Mouse (Mus musculus): Measurements from ENCODE around the gene E330034G19Rik.
A peak's percentile ranks its signal among the peaks of the same experiment; 100 is the strongest.
"Not testable (repeated sequence)": the region's sequence is repeated elsewhere in the genome, so short reads cannot be mapped to it uniquely, and the experiment has no call there.

E330034G19Rik gene

DNA sequence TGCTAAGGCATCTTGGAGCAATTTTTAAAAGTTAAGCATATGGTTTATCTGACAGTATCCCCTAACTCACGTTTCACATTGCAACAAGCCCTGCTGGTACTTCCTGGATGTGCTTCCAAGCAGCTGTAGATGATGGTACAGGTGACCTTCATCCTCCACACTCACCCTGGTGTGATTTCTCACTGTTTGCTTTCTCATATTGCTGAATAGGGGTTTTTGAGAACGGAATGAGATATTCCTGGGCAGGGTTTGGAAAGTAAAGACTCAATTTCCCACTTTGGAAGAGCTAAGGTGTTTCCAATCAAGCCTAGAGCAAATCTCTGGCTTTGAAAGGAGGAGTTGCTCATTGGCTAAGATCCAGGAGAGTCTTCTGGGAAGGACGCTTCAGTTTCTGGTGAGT lies at the start of gene E330034G19Rik:
Gene E330034G19Rik (plus strand): TSS at position 301 of the 400 bp plus-strand sequence.
- DNase-seq, result no peak

GRCm38 (mm10) chr14:24244330-24245176 lies 48.5 kb upstream of the E330034G19Rik start:
- DNase-seq, result no peak

DNA sequence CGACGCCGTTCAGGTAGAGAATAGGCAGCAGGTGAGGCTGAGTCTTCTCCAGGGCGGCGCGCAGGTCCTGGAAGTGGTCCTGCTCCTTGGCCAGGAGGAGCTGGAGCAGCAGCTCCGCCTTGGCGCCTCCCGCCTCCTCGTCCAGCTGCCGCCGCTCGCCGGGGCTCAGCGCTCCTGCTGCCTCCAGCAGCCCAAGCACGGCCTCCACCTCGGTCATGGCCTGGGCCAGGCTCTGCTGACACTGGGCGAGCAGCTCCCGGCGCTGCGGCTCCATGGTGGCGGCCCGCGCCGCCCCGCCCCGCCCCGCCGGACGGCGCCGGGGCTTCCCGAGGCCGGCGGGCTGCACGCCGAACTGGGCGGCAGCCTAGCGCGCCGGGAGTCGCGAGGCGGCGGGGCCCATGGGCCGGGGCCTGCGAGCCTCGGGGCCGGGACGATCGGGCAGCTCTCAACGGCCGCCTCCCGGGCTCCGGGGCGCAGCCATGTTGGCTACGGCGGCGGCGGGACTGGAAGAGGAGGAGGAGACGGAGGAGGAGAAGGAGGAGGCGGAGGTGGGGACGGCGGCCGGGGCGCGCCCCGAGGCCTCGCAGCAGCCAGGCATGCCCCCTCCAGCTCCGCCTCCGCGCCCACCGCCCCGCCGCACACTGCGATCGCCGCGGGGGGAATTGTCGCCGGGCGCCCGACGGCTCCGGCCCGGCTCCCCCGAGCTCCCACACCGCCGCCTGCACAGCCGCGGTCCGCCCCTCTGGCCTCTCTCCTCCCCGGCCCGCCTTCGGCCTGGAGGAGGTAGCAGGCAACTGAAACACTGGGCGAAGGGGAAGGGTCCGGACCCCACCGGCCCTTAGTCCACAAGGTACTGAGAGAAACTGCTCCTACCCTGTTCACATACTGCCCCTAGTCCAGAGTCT lies 47.6 kb upstream of the E330034G19Rik start, which contains the start of gene Dlg5:
Gene Dlg5 (minus strand): TSS at position 744 of the 905 bp plus-strand sequence.
- DNase-seq, result peak; percentile 63

GRCm38 (mm10) chr14:24249926-24250325 lies 43.1 kb upstream of the E330034G19Rik start:
- no peak for DNase-seq

DNA sequence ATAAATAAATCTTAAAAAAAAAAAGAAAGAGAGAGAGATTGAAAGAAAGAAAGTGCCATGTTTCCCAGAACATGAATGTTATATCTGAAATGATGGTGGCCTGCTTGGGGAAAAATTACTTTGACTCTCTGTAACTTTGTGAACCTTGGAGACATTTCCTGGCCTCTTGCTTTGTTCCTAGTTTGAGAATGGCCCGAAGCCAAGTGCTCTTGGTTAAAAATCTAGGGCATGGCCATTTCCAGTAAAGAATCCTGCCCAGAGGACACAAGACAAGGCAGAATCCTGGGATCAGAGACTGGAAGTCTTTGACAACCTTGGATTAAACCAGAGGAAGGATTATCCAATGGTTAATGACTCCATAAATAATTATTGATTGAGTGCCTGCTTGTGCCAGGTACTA lies 41.7 kb upstream of the E330034G19Rik start:
- no peak for DNase-seq

- no peak for DNase-seq
Observed at GRCm38 (mm10) chr14:24253611-24254202, 39.3 kb upstream of the E330034G19Rik start.

DNA sequence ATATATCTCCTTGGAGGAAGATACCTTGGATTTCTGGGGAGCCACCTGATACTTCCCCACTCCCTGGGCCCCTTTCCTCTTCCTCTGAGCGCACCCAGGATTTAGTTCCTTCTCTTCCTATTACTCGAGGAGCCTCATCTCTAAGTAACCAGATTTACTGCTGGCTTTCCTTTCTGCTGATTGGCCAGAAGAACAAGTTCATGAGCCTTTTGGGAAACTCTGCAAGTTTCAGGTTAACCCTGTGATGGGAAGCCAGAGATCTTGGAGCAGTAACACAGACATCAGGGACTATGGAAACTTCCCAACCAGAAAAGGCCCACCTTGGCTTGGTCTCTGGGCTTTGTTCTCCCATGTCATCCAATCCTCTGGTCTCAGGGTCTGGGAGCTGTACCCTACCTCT lies 37.1 kb upstream of the E330034G19Rik start:
- DNase-seq, result no peak

DNA sequence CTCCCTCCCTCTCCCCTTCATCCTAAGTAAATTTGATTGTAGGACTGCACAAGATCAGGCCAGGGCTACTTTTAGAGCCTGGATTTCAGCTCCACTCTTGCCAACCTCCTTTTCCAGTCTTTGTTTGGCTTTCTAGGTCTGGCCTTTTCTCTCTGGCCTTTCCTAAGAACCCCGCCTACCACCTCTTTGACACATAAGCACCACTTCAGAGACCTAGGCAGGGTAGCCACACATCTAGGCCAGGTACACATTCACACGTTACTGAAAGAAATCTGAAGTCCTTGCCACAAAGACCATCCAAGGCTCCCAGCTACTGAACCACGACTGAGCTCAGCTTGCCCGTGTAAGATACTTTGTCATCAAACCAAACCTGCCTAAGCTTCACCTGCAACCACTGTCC lies 32.6 kb upstream of the E330034G19Rik start:
- no peak for DNase-seq

DNA sequence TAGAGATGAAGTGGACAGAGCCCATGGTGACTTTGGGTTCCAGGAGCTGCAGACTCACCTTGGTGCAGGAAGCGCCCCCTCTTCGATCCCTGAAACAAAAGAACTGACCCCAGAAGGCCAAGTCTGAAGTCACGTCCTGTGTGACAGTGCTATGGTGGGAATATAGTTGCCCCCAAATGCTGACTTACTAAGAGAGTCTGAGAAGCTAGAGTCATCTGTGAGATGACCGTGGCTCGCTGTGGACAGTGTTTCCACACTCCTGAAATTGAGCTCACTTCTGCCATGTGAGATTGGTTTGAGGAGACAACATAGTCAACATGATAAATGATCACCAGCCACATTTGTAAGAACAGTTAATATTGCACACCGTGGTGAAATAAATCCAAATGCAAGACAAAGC lies 30.6 kb upstream of the E330034G19Rik start:
- no peak for DNase-seq

- DNase-seq, result no peak
Observed at GRCm38 (mm10) chr14:24262915-24263314, 30.1 kb upstream of the E330034G19Rik start.

- DNase-seq, result no peak
Observed at GRCm38 (mm10) chr14:24269571-24269970, 23.4 kb upstream of the E330034G19Rik start.

DNA sequence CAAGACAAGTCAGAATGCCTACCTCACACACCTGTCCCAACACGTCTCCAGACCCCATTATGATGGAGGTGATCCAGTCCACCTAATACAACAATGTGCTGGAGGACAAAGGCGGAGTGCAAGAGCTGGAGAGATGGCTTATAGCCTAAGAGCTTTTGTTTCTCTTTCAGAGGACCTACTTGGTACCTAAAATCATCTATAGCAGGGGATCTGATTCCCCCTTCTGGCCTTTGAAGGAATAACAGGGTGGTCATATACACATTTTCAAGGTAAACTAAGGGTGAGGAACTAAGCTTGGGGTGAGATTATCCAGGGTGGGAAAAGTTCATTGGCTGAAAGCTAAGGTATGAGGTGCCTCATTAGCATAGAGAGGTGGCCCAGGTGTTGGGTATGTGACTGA lies 19.4 kb upstream of the E330034G19Rik start:
- DNase-seq, result peak; percentile 13

DNA sequence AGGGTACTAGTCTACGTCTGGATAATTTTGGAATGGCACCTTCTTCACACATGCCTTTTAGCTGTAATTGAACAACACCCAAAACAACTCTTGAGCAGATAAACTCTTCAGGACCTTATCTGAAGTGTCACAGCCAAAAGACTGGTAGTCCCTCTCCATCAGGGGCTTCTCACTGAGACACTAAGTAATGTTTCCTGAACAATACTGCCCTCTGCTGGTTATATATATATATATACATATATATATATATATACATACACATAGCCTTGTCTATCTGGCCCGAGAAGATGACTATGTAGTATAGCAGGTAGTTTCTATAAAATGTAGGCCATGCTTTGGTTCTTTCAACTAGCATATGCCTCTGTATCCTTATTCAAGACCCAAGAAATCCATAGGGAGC lies 17.5 kb upstream of the E330034G19Rik start:
- no peak for DNase-seq

DNA sequence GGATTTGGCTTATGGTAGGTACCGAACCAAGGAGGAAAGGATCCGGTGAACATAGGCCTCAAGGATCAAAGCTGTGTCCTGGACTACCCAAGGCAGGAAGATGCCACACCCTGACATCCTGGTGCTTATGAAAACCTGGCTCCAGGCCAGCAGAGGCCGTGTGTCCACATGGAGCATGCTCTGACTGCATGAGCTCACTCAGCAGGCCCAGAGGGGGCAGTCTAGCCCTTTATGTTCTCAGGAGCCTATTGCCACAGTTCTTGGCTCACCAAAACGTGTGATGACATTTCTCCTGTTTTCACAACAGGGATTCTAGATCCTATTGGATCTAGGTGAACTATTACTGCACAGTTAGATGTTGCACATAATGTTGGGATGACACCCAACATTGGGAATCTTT lies 11.7 kb upstream of the E330034G19Rik start:
- DNase-seq, result no peak

- DNase-seq, result no peak
Observed at GRCm38 (mm10) chr14:24282276-24282675, 10.7 kb upstream of the E330034G19Rik start.

DNA sequence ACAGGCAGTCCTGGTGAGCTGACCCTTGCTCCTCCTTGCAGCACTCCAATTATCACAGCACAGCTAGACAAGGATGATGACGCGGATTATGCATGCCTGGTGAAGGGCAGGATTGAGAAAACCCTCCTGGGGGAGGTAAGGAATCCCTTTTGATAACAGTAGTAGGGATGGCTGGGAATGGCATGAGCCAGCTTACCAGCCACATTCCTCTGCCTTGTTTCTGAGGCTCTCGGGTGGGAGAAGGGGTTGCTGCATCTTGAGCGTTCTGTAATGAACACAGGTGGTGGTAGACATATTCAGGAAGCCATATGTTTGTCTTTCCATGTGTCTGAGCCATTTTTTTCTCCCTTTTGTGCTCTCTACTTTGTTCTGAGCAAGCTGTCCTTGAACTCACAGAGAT lies 6.9 kb upstream of the E330034G19Rik start:
- DNase-seq, result no peak

DNA sequence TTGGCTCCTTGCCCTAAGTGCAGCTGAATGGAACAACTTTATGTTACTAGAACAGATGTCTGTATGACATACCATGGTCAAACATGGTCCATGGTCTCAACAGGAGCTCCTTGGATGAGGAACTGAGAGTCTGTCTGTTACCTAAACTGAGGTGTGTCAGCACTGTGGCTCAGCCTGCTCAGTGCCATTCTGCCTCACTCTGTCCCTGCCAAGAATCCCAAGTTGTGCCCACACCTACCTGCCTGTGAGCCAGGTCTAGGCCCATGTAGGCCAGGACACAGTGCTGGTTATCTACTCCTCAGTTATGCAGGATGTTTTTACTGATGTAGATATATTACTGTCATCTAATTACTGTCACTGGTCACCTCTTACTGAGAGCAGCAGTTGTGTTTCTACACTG lies 2.3 kb upstream of the E330034G19Rik start:
- no peak for DNase-seq

- DNase-seq, result no peak
Observed at GRCm38 (mm10) chr14:24293631-24294030, 617 bp downstream of the E330034G19Rik start.

GRCm38 (mm10) chr14:24302126-24302525 lies 9.1 kb downstream of the E330034G19Rik start:
- not testable (repeated sequence) for DNase-seq

- no peak for DNase-seq
Observed at GRCm38 (mm10) chr14:24306667-24307066, 13.7 kb downstream of the E330034G19Rik start.

GRCm38 (mm10) chr14:24307146-24307545 lies 14.1 kb downstream of the E330034G19Rik start:
- no peak for DNase-seq

DNA sequence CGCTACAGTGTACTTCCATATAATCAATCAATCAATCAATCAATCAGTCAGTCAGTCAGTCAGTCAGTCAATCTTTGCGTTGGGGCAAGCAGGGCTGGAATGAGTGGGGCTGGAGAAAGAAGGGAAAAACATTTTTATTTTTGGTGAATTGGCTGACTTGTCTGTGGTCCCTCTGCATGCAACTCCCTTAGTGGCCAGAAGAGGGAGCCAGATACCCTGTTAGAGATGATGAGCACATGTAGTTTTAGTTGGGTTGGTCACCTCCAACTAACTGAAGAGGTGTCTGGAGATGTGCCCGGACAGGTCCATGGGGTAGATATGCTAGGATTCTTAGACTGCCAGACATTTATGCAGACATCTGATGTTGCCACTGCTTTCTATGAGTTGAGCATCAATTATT lies 18.1 kb downstream of the E330034G19Rik start:
- DNase-seq, result peak; percentile 56

GRCm38 (mm10) chr14:24347007-24347406 lies 54.0 kb downstream of the E330034G19Rik start:
- not testable (repeated sequence) for DNase-seq

All from cerebellum, adult 8-10 months (tissue).